Mouse (Mus musculus) hindbrain, embryonic 14.5 days (tissue): ENCODE data around the gene Astn2. TPM values are rescaled to one million over a fixed set of nuclear protein-coding genes. Genes with fewer than 3 reads are reported as not detected.

Source experiments
- ATAC-seq: fragments of 200-750 bp; cut with Nextera tagmentation; 2 replicates; pipeline ENCODE4 v1.8.0; 2017; ENCODE audit warnings: moderate number of reproducible peaks, mild to moderate bottlenecking, moderate TSS enrichment, moderate library complexity; ENCODE audit not compliant: low FRiP score
- DNase-seq: peaks from one replicate; pipeline ENCODE4 v3.0.0-alpha.2; 2015; ENCODE audit warnings: low spot score
- H3K27ac ChIP-seq: fragments of 300-500 bp; sonication (generic); 2 replicates; pipeline ENCODE4 v1.5.1; 2014; ENCODE audit warnings: mild to moderate bottlenecking, moderate library complexity
- H3K27me3 ChIP-seq: fragments of 300-500 bp; sonication (generic); 2 replicates; pipeline ENCODE4 v1.6.1; 2014; ENCODE audit warnings: mild to moderate bottlenecking, low read length, mixed read lengths; ENCODE audit not compliant: control insufficient read depth, insufficient read depth
- H3K36me3 ChIP-seq: fragments of 300-500 bp; sonication (generic); replicated peaks from 2 replicates; pipeline ENCODE4 v1.6.1; 2014; ENCODE audit not compliant: control insufficient read depth, insufficient read depth
- H3K4me1 ChIP-seq: fragments of 300-500 bp; sonication (generic); replicated peaks from 2 replicates; pipeline ENCODE4 v1.6.1; 2014; ENCODE audit warnings: antibody characterized with exemption, low read length, mixed read lengths; ENCODE audit not compliant: control insufficient read depth, insufficient read depth
- H3K4me2 ChIP-seq: fragments of 300-500 bp; sonication (generic); replicated peaks from 2 replicates; pipeline ENCODE4 v1.6.1; 2014; ENCODE audit warnings: mild to moderate bottlenecking, moderate library complexity
- H3K4me3 ChIP-seq: fragments of 300-500 bp; sonication (generic); replicated peaks from 2 replicates; pipeline ENCODE4 v1.5.1; 2014; ENCODE audit warnings: mild to moderate bottlenecking, low read length
- H3K9ac ChIP-seq: fragments of 300-500 bp; sonication (generic); 2 replicates; pipeline ENCODE4 v1.6.1; 2014
- H3K9me3 ChIP-seq: fragments of 300-500 bp; sonication (generic); 2 replicates; pipeline ENCODE4 v1.6.1; 2016; ENCODE audit warnings: low read length; ENCODE audit not compliant: control insufficient read depth
- WGBS: fragments of 180-500 bp; shearing (Covaris S2); extraction: QIAGEN DNeasy Blood & Tissue Kit; methylation state at CpG from one replicate; pipeline ENCODE4 v1.1.7; 2014; 5-methylcytosine and 5-hydroxymethylcytosine counted together
- polyA plus RNA-seq: library from polyadenylated mRNA; unstranded; fragments of >200 nt; fragmentation: Nextera tagmentation; extraction: Ambion mirVana; gene quantifications from 2 replicates; pipeline ENCODE4 v1.2.1, GENCODE M21; 2014

The Astn2 gene
- polyA plus RNA-seq, 1 experiment from 2014 or later: 4.4 TPM

DNA sequence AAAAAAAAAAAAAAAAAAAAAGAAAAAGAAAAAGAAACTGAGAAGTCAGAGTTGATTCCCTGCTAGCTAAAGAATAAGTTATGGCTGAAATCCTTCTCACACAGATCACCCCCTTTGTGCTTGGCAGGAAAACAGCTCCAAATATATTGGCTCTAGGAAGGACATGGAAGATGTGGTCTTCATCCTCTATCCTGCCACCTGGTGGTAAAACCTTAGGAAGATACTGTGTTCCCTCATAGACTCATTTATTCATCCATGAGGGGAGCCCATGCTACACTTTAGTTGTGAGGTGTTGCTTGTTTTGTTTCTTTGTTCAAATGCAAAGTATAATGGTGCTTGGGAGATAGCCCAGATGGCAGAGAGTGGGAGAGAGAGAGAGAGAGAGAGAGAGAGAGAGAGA, 613.4 kb downstream of the Astn2 start:
- H3K9ac ChIP-seq: no peak overlapping the region
- no peak overlapping the region for H3K27ac ChIP-seq
- no peaks in the 10 kb centered on the region; the same call in 1 of the 2 replicates for H3K36me3 ChIP-seq
- DNase-seq (no peak), ATAC-seq (no peak)
- H3K9me3 ChIP-seq: no peaks in the 10 kb centered on the region
- no peak overlapping the region for H3K4me2 ChIP-seq
- H3K27me3 ChIP-seq: no peaks in the 10 kb centered on the region
- H3K4me3 ChIP-seq: no peak overlapping the region
- no peaks in the 10 kb centered on the region for H3K4me1 ChIP-seq

DNA sequence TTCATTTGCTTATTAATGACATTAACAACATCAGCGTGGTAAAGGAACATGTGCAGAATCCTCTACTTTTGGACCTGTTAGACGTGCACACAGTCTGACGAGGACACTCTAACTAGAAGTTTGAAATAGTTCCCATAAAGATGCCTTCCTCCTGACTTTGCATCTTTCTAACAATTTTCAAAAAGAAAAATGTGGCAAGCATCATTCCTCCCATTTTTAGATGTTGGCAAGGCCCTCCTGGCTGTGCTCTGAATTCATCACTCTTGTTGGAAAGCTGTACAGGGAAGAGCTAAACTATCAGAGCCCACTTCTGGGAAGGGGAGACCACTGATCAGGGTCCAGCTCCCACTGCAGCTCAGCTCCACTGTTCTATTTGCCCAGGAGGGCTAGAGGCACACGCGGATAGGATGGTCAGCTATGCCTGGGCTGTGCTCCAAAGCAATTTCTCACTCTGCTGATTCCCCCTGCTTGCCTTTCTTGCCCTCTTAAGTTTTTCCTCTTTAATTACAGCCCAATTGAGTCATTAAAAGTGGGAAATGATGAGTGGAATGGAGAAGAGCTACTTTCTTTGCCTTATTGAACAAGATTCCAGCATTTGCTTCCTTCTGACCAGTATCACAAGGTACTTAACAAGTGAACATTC, 630.9 kb downstream of the Astn2 start:
- H3K36me3 ChIP-seq: no peaks in the 10 kb centered on the region
- H3K4me3 ChIP-seq: no peak overlapping the region
- DNase-seq (no peak), ATAC-seq (no peak)
- no peaks in the 10 kb centered on the region for H3K27me3 ChIP-seq
- no peak overlapping the region for H3K27ac ChIP-seq
- H3K4me1 ChIP-seq: no peaks in the 10 kb centered on the region
- no peak overlapping the region for H3K9ac ChIP-seq
- 80% methylated on average over 5 of the region's 5 CpGs for WGBS
- H3K9me3 ChIP-seq: no peaks in the 10 kb centered on the region
- no peak overlapping the region for H3K4me2 ChIP-seq

DNA sequence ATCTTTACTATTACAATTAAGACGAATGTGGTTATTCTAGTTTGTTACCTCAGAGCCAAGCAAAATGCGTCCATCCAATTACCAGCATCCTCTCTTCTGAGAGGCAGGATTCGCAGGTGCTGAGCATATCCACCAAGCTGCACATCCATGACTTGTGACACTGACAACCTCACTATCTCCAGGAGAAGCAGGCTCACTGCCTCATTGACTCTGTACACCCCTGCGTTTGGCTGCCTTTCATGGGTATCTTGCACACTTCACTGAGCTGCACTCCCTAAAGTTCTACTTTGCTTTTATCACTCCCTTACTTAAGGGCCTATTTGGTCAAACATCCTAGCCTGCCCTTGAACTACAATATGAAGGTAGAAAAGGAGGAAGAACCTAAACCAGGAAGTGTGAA, 633.5 kb downstream of the Astn2 start:
- H3K9me3 ChIP-seq: no peaks in the 10 kb centered on the region
- no peak overlapping the region for H3K4me2 ChIP-seq
- 82% methylated on average over 4 of the region's 4 CpGs for WGBS
- H3K27ac ChIP-seq: no peak overlapping the region
- H3K9ac ChIP-seq: no peak overlapping the region
- DNase-seq: no peak
- no peaks in the 10 kb centered on the region for H3K4me1 ChIP-seq
- H3K27me3 ChIP-seq: no peaks in the 10 kb centered on the region
- no peak for ATAC-seq
- no peak overlapping the region for H3K4me3 ChIP-seq
- no peaks in the 10 kb centered on the region for H3K36me3 ChIP-seq

GRCm38 (mm10) chr4:65767919-65768318, 636.5 kb downstream of the Astn2 start:
- no peaks in the 10 kb centered on the region for H3K9me3 ChIP-seq
- DNase-seq (no peak), ATAC-seq (no peak)
- H3K4me3 ChIP-seq: no peak overlapping the region
- H3K4me1 ChIP-seq: peaks cover 3% of the 10 kb centered on the region; the same call in 1 of the 2 replicates
- H3K27me3 ChIP-seq: no peaks in the 10 kb centered on the region
- H3K27ac ChIP-seq: no peak overlapping the region
- H3K9ac ChIP-seq: no peak overlapping the region
- no peaks in the 10 kb centered on the region for H3K36me3 ChIP-seq
- H3K4me2 ChIP-seq: no peak overlapping the region
- WGBS: 68% methylated on average over 2 of the region's 2 CpGs

GRCm38 (mm10) chr4:65767431-65767830, 637.0 kb downstream of the Astn2 start:
- DNase-seq: no peak
- 82% methylated on average over 4 of the region's 4 CpGs for WGBS

DNA sequence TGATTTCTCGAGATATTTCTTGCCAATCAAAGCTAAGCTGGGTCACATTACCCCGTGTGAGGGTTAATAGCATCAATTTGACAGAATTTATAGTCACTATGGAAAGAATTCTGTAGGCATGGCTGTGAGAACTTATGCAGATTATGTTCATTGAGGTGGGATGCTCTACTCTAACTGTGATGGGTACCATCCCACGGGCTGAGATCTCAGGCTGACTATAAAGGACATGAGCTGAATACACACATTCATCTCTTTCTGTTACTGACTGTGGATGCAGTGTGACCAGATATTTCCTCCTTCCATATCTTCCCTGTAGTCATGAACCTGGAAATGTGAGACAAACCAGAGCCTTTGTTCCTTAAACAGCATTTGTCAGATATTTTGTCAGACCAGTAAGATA, 639.1 kb downstream of the Astn2 start:
- Histone ChIP-seq H3K36me3 (no peaks in the 10 kb centered on the region), H3K4me2 (no peak overlapping the region), H3K4me1 (peaks cover 3% of the 10 kb centered on the region; the same call in 1 of the 2 replicates), H3K27me3 (no peaks in the 10 kb centered on the region), H3K9ac (no peak overlapping the region), H3K9me3 (no peaks in the 10 kb centered on the region), H3K27ac (no peak overlapping the region), H3K4me3 (no peak overlapping the region)
- DNase-seq (no peak), ATAC-seq (no peak)
- 81% methylated on average over 3 of the region's 3 CpGs for WGBS

More at GRCm38 (mm10) chr4:65767431-65767830, 637.0 kb downstream of the Astn2 start:
- peaks cover 3% of the 10 kb centered on the region; the same call in 1 of the 2 replicates for H3K4me1 ChIP-seq
- no peak overlapping the region for H3K4me3 ChIP-seq
- no peaks in the 10 kb centered on the region for H3K9me3 ChIP-seq
- H3K4me2 ChIP-seq: no peak overlapping the region
- ATAC-seq: no peak
- H3K9ac ChIP-seq: no peak overlapping the region
- no peaks in the 10 kb centered on the region for H3K36me3 ChIP-seq
- H3K27ac ChIP-seq: no peak overlapping the region
- no peaks in the 10 kb centered on the region for H3K27me3 ChIP-seq

GRCm38 (mm10) chr4:65764275-65764674, 640.1 kb downstream of the Astn2 start:
- DNase-seq: no peak
- Histone ChIP-seq H3K9ac (no peak overlapping the region), H3K4me2 (no peak overlapping the region), H3K36me3 (no peaks in the 10 kb centered on the region), H3K9me3 (no peaks in the 10 kb centered on the region), H3K27me3 (no peaks in the 10 kb centered on the region), H3K4me3 (no peak overlapping the region), H3K27ac (no peak overlapping the region), H3K4me1 (peaks cover 3% of the 10 kb centered on the region; the same call in 1 of the 2 replicates)
- WGBS: 69% methylated on average over 4 of the region's 4 CpGs
- ATAC-seq: peak; percentile 40; the same call in 1 of the 2 replicates

- Histone ChIP-seq H3K4me2 (no peak overlapping the region), H3K27me3 (no peaks in the 10 kb centered on the region), H3K9me3 (no peaks in the 10 kb centered on the region), H3K27ac (no peak overlapping the region), H3K4me3 (no peak overlapping the region), H3K4me1 (peaks cover 3% of the 10 kb centered on the region; the same call in 1 of the 2 replicates), H3K36me3 (no peaks in the 10 kb centered on the region), H3K9ac (no peak overlapping the region)
- ATAC-seq (no peak), DNase-seq (no peak)
- WGBS: 71% methylated on average over 2 of the region's 2 CpGs
These were observed 640.6 kb downstream of the Astn2 start for GRCm38 (mm10) chr4:65763823-65764222.

GRCm38 (mm10) chr4:65762116-65762515, 642.3 kb downstream of the Astn2 start:
- peaks cover 11% of the 10 kb centered on the region for H3K4me1 ChIP-seq
- H3K4me2 ChIP-seq: no peak overlapping the region
- ATAC-seq (no peak), DNase-seq (no peak)
- H3K4me3 ChIP-seq: no peak overlapping the region
- H3K9me3 ChIP-seq: no peaks in the 10 kb centered on the region
- no peak overlapping the region for H3K9ac ChIP-seq
- no peaks in the 10 kb centered on the region for H3K36me3 ChIP-seq
- H3K27ac ChIP-seq: no peak overlapping the region
- WGBS: 85% methylated on average over 3 of the region's 3 CpGs
- H3K27me3 ChIP-seq: no peaks in the 10 kb centered on the region

GRCm38 (mm10) chr4:65761658-65762057, 642.8 kb downstream of the Astn2 start:
- 71% methylated on average over 3 of the region's 3 CpGs for WGBS
- Histone ChIP-seq H3K27me3 (no peaks in the 10 kb centered on the region), H3K36me3 (no peaks in the 10 kb centered on the region), H3K4me1 (peaks cover 11% of the 10 kb centered on the region), H3K9me3 (no peaks in the 10 kb centered on the region), H3K27ac (no peak overlapping the region), H3K9ac (no peak overlapping the region), H3K4me2 (no peak overlapping the region), H3K4me3 (no peak overlapping the region)
- DNase-seq (no peak), ATAC-seq (no peak)
